Mouse (Mus musculus) spleen, embryonic (tissue): ENCODE results near the gene Hoxd4.

Experiments
- CTCF ChIA-PET: fragments of 350-600 bp; sonication (Branson Sonifier 250); formaldehyde crosslinking; loops from one replicate; lab custom pipeline; 2022; lab: Charles Lee

The Hoxd4 gene

GRCm38 (mm10) chr2:74678891-74679595, 32.7 kb upstream of the Hoxd4 start, which contains the start of gene Hoxd11:
Hoxd11 (plus strand) TSS chr2:74679557.
- CTCF ChIA-PET = no interaction called here

DNA sequence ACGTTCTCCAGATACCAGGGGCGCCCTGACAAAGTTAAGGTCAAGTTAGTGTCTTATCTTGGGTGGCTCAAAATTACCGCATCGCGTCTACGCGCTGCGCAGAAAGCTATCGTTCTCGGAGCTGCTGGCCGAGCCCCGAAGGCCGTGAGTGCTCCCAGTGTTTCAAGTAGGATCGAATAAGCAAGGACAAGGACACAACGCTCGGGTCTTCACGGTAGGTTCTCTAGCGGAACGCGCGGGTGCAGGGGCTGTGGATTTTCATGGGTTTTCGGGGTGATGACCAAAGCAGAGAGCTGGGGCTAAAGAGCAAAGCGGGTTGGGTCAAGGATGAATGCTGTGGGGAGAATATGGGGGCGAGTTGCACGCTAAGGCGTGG, 32.1 kb upstream of the Hoxd4 start:
- CTCF ChIA-PET = no interaction called here

DNA sequence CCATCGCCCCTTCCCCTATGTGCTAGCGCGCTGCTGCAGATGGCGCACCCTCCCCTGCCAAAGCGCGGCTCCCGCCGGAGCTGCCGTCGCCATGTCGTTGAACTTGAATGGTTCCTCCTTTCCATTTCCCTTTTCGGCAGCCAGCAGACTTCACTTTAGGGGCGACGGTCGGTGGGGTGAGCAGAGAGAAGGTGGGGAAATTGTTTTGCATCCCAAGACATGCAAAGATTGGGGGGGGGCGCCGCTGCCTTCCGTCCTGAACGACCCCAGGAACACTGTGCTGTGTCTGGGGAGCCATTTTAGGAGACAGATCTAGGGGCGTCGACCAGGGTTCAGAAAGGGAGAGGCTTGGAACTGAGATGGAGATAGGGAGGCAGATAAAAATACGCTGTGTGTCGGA, 31.7 kb upstream of the Hoxd4 start:
- CTCF ChIA-PET = interaction anchor here (0.6 kb wide), 1 partner anchor 23 kb away, joined by 6 read pairs; no protein-coding TSS in a partner anchor

DNA sequence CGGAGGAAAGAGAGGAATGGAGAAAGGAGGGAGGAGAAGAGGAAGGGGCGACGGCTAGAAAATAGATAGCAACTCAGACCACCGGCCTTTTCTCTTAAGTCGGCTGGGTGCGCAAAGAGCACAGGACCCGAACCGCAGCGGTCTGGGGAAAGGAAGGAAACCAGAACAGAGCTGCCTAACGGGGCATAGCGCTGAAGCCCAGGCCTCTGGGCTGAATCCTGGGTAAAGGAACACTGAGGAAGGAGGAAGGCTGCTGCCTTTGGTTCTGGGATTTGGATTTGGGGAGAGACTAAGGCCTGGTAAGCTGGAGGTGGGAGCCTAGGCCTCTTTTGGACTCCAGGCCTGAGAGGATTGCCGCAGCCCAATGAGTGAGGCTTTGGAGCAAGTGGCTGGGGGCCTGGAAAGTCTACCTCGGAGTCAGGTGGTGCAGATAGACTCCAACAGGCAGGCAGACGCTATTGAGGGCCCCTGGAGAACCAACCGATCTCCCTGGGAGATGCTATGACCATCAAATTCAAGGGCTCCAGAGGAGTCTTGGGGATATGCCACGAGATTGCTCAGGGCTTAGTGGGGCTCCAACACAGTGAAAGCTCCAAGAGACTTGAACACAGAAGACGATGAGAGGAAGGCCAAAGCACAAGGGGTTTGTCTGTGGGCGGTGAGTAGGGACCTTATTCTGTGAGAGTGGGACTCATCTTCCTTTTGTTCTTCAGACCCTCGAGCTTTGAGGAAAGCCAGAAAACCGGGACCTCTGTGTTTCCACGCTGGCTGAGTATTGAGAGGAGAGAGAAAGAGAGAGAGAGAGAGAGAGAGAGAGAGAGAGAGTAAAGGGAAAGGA, 30.9 kb upstream of the Hoxd4 start:
- CTCF ChIA-PET = interaction anchor here (0.6 kb wide), 1 partner anchor 24 kb away, joined by 6 read pairs; no protein-coding TSS in a partner anchor

- CTCF ChIA-PET = no interaction called here
Observed at GRCm38 (mm10) chr2:74681594-74682531, 29.9 kb upstream of the Hoxd4 start.

DNA sequence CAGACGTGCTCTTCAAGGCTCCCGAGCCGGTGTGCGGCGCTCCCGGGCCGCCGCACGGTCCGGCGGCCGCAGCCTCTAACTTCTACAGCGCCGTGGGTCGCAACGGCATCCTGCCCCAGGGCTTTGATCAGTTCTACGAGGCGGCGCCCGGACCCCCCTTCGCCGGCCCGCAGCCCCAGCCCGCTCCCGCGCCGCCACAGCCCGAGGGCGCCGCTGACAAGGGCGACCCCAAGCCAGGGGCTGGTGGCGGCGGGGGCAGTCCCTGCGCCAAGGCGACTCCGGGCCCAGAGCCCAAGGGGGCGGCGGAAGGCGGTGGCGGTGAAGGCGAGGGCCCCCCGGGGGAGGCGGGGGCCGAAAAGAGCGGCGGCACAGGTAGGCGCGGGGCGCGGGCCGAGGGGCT, 28.9 kb upstream of the Hoxd4 start:
- CTCF ChIA-PET = no interaction called here

GRCm38 (mm10) chr2:74683471-74683951, 28.2 kb upstream of the Hoxd4 start:
- CTCF ChIA-PET = no interaction called here

GRCm38 (mm10) chr2:74684106-74684505, 27.6 kb upstream of the Hoxd4 start:
- CTCF ChIA-PET = no interaction called here

DNA sequence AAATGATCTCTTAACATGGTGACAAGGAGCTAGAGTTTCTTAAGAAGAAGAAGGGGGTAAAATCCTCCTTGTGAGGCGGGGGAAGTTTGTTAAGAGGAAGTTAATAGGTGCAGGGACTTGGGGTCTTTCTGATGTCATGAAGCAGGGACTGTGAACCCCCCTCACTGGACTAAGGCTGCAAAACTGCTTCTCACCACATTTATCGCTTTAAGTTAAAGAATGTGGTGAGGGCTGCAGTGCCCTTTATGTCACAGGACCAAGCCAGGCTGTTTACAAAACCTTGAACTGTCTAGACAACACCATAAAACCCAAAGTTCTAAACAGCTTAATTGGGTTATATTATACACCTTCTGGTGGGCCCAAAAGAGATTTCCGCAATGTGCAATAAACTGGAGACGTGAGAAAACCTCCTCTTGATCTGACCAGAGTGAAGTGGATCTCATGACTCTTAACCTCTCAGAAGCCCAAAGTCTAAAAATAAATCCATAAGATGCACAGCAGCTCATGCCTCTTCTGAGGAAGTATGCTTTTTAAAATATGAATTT, 26.6 kb upstream of the Hoxd4 start:
- CTCF ChIA-PET = no interaction called here

DNA sequence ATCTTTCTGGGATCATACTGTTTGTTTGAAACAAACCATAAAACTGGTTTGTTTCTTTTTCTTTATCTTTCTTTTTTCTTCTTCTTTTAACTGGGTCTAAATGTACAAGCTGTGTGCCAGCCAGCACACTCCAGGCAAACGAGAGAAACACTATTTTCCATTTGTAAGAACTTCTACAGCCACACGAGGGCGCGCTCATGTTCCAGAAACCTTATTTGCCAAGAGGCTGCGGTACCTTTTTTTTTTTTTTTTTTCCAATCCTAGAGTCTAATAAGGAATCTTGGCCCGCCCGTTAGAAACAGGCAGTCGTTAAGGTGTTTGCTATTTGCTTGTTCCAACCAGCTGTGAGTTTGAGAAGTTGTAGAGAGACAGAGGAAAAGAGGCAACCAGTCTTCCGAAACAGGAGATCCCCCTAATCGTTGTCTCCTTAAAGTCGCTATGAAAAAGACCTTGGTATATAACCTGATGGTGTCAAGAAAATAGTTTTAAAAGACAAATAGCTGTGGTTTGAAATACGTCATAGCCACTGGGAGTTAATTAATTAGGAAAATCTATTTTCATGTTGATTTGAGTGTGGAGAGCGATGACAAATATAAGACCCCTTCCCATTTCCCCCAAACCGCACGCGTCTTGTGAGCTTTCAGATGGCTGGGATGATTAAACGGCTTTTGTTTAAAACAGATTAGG, 25.3 kb upstream of the Hoxd4 start:
- CTCF ChIA-PET = interaction anchor here (0.7 kb wide), 1 partner anchor 16 kb away, joined by 3 read pairs; no protein-coding TSS in a partner anchor

GRCm38 (mm10) chr2:74686988-74687697, 24.6 kb upstream of the Hoxd4 start:
- CTCF ChIA-PET = interaction anchor here (0.7 kb wide), 1 partner anchor 17 kb away, joined by 3 read pairs; no protein-coding TSS in a partner anchor

DNA sequence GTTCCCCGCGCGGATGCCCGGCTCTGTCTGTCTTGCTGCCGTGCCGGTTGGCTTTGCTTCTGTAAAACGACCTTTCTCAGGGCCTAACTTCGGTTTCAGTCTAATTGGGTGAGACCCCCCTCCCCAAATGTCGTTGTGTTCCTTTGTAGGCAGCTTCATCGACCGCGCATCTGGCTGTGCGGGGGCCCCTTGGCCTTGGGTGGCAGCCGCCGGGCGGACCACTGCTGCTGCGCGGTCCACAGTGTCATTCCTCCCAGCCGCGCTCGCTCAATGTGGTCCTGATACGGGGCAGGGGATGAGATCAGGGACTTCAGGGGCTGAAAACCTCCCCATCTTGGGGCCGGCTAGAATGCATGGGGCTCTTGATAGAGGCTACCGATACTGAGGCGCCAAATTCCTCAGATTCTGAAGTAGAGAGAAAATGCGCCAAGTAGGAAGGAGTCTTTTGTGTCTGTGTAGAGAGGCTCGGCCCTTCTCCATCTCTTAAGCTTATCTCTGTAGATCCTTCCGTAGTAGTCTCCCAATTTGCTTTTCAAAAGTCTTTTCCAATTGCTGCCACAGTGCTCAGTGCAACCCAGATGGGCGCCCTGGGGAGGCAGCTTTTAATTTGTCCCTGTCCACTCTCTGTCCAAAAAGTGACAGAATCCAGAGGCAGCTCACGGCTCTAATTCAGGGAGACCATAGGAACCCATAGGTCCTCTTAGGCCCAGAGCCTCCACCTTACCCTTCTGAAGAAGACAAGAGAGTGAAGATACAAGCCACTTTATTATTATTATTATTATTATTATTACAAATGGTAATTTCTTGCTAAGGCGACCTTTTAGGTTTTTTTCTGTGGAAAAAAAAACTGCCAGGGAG, 23.8 kb upstream of the Hoxd4 start:
- CTCF ChIA-PET = no interaction called here

- CTCF ChIA-PET = no interaction called here
Observed at GRCm38 (mm10) chr2:74688795-74689573, 22.7 kb upstream of the Hoxd4 start.

- CTCF ChIA-PET = interaction anchor here (0.7 kb wide), 1 partner anchor 56 kb away, joined by 3 read pairs; no protein-coding TSS in a partner anchor
Observed at GRCm38 (mm10) chr2:74689574-74690337, 22.0 kb upstream of the Hoxd4 start.

DNA sequence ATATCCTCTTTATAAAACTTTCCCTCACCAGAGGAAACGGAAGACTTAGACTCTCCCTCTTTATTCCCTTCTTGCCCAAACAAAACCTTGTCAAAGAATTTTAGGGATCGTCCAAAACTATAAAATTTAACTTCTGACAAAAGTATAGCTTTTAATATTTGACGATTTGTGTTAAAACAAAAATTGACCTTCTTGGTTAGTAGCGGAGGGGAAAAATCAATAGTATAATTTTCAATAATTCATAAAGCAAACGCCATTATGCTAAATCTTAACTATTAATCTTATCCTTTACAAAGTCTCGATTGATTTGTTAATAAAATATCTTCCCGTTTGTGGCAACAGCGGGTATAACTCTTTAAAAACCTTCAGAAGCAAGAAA, 21.4 kb upstream of the Hoxd4 start:
- CTCF ChIA-PET = interaction anchor here (0.7 kb wide), 1 partner anchor 55 kb away, joined by 3 read pairs; no protein-coding TSS in a partner anchor

DNA sequence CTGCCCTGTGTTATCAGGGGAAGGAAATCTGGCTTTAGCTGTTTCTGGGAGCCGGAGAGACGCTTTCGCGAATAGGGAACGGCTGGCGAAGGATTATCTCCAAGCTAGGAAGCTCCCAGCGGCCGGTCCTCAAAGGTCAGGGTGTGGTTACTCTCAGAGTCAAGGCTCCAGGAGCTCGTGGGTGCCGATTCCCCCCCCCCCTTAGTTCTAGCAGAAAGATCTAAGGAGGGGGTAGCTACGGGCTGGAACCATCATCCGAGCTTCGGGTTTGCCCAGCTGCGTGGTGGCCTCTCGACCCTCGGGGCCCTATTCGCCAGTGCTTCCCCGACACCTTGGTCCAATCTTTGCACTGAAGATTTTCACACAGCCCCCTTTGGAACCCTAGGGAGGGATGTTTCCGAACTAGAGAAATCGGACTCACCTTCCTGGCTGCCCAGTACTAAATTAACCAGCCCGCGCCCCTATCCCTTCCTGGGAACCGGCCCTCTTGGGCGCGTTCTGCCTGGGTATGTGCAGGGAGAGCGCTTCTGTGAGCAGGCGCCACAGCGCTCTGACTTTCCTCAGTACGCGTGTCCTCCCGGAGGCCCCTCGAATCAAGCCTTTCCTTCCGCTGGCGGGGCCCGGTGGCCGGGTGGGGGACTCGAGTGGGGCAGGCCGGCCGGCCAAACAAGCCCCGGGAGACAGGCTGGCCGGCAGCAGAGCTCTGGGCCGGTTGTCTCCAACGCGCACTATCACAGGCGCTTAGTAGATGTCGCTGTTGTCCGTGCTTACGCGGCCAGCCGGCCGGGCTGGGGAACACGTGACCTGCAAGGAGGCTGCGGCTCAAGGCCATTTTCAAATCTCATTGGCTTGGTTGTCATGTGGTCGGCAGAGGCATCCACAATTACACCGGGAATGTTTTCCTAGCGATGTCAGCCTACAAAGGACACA, 20.4 kb upstream of the Hoxd4 start, which contains the start of gene Hoxd10:
TSS of gene Hoxd10 (plus strand) at position 903 of the 930 bp plus-strand sequence.
- CTCF ChIA-PET = no interaction called here
